Mouse (Mus musculus): ENCODE data around the gene Fgf12.

DNA sequence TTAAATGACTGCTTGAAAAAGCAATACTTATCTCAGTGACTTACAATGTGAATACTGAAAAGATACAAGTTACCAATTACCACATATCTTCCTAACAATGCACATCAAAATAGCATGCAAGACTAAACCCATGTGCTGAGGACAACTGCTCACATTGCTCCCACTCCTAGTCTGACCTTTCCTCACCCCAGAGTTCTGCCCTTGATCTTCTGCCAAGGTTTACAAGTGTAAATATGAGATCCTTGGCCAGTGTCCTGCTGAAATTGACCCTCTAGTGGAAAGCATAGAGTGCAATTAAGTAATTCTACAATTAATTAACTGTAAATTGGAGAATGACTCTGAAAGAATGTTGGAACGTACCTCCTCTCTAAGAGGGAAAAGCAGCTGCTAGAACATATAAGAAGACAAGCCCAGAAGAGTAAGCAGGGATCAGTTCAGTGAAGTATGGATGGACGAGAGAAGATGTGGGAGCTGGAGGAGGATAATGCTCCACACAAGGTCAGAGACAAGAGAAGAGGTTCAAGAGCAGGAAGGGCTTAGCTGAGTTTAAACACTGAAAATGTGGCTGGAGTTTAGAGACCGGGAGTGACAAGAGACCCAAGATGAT, 333.1 kb downstream of the Fgf12 start:
- TF ChIP-seq CTCF (IDR thresholded peaks at IDR 0.05; ENCODE audit: control insufficient read depth, insufficient read depth, insufficient replicate concordance, low read depth, low read length) (no peak), POLR2A (IDR thresholded peaks at IDR 0.05; ENCODE audit: control insufficient read depth, low read depth, low read length) (no peak)

All from testis, adult 2 months (tissue).